Mouse (Mus musculus) urinary bladder, postnatal 36 days (tissue): Measurements from ENCODE around the gene Nom1.

Experiments
- DNase-seq, 2 experiments: peaks; one replicate each; pipeline ENCODE4 v3.0.0; 2022; ENCODE audit warnings: low spot score in 2 of 2, mixed read lengths in 1 of 2

Nom1 gene

DNA sequence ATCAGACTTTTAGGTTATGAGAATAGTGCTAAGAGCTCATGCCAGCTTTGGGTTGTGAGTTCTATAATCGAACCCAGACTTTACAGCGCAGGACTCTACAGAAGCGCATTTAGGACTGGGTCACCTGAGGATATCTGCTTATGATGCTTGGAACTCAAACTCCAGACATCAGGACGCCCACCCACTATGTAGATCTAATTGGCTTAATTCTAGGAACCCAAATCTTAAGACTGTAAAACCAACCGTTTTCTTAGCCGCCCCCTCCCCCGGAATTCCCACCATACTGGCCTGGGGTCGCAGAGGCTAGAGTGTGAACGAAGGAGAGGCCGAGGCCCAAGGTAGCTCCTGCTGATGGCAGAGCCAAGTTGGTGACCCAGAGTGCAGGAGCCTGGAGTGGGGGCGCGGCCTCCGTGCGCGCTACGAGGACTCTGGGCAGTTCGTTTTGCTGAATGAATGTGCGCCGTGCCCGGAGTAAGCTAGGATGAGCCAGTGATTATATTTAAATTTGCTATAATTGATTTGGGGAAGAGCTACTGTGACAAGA lies 36.5 kb downstream of the Nom1 start:
- no peak for DNase-seq

DNA sequence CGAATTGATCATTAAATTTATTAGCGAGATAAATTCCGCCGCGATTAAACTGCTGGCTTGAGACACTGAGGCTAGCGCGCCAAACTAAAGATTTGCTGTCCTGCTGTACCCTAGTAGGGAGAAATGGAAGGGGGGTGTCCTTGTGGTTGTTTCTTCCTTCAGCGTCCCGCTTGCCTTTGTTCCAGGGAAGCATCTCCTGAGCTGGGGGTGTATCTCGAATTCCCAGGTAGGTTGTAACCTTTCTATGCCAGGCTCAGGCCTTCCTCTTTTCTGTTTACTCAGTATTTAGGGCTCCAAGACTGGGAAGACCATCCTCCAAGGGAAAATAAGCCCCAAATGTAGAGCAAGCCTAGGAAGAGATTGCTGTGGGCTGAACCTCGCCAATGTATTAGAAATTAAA lies 36.9 kb downstream of the Nom1 start:
- DNase-seq = no peak

DNA sequence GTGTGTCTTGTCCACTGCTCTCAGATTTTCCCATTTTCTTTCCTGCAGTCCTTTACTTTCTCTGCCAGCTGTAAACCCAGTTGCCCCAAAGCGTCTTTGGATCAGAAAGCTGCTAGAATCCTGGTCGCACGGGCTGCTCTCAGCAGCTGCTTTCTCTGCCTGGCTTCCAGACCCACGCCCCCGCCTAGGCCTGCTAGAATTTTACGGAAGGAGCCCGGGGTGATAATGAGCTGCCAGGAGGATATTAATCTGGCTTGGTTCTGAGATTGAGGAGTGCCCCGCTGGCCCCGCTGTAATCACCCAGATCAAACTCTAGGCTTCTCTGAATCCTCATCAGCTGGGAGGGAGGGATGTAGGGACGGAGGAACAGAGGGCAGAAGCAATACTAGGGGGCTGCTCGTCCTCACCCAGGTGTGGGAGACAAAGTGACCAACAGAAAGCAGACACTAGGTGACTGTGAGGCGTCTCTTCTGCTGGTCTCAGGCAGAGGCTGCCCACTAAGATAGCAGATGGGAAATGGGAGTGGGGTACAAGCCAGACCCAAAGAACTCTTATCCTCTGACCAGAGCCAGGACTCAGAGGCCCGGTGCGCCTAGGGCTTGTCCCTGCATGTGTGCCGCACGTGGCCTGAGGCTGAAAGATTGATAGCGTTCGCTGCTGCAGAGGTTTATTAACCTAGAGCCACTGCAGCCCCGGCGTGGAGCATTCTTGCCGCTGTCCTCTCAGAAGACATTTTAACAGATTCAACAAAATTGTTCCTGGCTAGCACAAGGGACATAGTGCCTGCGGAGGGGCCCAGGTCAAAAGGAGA lies 37.6 kb downstream of the Nom1 start:
- peak in 1 of 2 experiments; percentile 43 for DNase-seq

DNA sequence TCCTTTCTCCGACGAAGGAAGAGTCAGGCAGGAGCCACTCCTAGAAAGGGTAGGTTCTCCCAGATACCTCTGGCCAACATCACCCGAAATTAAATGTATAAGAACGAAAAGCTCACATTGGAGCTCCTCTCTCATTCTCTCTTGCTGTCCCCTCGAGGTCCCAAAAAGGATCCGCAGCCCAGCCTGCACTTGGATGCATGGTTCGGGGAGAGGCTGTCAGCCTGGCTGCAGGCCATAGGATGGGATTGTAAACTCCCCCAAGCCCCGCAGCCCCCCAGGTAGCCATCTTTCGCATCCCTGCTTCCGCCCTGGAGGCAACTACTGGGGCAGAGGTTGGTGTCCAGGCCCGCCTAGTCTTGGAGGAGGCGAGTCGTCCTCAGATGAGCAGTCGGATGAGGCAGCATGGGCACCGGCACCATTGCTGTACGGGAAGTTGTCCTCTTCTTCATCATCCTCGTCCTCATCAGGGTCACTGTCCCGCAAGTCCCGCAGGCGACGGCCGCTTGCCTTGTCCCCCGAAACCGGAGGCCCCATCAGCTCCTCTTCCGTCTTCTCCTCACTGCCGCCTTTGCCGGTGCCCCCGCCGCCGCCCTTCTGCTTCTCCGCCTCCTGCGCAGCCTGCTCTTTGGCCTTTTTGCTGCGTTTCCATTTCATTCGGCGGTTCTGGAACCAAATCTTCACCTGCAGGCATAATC lies 39.2 kb downstream of the Nom1 start:
- DNase-seq = no peak

DNA sequence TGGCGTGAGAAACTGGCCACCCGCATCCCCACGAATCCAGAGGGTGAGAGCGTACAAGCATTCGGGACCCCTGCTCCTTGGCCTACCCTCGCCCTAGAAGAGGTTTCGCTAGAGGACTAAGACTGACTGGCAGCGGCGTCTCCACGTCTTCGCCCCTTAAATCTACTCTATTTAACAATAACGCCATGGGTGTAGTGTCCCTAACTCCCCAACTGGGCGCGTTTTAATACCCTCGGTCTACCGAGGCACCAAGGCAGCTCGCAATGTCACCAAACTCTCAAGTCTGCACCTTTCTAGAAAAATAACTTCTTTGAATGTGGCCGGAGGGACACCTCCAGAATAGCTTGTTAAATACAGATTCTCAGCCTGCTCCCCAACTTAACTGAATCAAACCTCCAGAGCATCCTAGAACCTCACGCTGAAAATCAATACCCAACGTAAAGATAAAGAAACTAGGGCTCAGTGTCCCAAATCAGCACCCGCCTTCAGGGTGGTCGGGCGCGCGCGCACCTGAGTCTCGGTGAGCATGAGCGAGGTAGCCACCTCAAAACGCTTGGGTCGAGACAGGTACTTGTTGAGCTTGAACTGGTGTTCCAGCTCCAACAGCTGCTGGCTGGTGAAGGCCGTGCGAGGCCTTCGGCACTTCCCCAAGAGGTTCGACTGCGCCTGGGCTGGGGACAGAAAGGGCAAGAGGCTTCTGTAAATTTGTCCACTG lies 39.9 kb downstream of the Nom1 start:
- DNase-seq = no peak

DNA sequence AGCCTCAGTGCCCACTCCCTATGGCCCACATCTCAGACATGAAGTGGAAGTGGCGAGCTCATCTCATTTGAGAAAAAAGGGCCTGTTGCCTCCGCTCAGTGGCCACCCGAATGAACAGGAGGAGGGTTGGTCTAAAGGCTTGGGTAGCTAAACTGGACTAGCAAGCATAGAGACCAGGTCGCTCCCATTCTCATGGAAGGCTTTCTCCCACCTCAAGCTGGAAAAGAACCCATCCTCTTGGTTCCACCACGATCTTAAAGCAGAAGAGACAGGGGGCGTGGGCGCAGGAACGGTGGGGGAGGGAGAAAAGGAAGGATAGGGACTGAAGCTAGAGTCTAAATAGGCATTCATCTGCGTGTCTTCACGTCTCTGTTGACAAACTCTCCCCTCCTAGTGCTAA lies 40.6 kb downstream of the Nom1 start:
- DNase-seq = no peak

DNA sequence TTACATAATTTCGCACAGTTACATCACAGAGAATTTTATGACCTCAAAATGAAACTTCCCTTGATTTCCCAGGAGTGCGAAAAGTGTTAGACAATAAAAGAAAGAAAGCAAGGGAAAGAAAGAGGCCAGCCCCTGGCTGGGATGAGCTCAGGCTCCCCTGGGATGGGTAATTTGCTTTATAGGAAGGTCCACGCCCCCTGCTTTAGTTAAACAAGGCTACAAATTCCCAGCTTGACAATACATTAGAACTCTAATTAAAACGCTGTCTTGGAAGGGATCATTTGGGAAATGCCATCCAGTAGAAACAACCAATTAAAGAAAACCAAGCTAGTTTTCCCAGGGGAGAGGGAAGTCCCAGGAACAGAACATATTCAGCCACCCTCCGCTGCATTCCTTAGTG lies 41.1 kb downstream of the Nom1 start:
- no peak for DNase-seq

DNA sequence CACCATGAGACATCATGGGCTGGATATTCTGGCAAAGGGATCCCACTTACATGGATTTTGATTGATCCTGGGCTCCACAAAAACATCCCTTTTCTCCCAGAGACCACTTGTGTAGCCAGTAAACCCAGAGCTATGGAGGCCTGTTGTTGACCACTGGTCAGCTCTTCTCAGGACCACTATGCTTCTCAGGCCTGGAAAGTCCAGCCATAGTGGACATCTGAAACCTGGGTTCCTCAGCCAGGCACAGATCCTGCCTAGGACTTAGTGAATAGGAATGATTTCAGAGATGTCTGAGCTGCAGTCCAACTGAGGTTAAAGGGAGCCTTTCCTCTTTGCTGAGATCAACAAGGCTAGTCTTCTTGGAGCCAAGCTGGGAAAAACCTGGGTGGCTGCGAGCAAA lies 41.6 kb downstream of the Nom1 start:
- DNase-seq = no peak

DNA sequence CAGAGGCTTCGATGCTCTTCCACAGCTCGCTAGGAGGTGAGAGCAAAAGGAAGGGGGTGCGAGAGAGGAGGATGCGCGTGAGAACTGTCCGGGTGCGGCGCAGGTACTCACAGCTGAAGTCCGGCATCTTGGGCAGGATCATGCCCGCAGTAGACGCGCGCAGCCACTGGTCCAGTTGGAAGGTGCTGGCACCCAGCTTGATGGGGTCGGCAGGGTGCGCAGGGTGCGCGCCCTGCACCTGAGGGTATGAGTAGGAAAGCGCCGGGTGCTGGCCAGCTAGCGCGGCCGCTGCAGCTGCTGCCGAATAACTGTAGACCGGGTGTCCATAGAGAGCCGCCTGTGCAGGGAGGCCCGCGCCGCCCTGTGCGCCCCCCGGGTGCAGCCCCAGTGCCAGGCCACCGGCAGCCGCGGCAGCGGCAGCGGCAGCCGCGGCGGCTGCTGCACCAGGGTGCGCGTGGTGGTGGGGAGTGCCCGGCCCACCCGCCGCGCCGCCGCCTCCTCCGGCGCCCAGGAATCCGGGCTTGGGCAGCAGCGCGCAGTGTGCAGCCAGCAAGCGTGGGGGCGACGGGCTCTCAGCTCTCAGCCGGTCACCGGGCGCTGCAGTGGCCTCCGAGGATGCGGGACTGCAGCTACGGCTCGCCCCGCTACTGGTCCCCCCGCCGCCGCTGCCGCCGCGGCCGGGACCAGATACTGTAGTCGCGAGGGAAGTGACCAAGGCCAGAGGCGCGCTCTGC lies 43.2 kb downstream of the Nom1 start:
- no peak for DNase-seq

DNA sequence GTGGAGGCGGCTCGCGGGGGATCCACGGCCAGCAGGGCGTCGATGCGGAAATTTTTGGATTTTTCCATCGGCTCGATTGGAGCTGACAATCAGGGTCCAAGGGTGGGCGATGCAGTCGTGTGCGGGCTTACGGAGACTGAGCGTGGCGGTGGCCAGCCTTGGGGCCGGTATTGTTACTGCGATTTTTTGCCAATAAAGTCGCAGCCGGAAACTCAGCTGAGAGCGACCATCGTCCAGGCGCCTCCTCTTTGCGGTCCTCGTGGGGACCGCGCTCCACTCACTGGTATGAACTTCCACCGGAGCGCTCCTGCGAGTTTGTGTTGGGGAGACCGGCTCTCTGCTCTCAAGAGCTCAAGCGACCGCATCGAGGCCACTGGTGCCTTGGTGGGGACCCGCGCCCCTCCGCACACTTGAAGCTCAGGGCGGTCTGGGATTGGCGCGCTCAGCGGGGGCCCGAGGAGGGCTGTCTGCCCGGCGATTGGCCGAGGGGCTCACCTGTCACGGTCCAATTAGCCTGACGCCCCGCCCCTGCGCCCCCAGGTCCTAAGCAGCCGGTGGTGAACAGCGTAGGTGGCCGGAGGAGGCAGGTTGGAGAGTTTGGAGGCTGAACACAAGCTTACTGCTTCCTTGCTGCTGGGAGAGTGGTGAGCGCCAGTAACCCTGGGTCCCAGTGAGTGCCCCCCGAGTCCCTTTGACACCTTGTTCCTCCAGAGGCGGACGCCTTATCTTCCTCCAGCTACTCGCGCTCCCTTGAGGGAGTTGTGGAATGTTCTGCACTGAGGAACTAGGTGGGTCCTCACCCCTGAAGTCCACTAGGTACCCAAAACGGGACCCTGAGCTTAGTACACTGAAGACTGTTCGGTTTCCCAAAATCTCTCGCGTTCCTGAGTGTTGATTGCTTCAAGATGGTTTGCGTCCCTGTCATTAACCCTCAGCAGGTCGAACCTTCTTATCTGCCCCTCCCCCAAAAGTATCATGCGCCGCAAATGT lies 44.0 kb downstream of the Nom1 start, which contains the start of gene Mnx1:
Gene Mnx1, minus strand, starts transcription at position 263 of the 990 bp plus-strand sequence.
- no peak for DNase-seq

DNA sequence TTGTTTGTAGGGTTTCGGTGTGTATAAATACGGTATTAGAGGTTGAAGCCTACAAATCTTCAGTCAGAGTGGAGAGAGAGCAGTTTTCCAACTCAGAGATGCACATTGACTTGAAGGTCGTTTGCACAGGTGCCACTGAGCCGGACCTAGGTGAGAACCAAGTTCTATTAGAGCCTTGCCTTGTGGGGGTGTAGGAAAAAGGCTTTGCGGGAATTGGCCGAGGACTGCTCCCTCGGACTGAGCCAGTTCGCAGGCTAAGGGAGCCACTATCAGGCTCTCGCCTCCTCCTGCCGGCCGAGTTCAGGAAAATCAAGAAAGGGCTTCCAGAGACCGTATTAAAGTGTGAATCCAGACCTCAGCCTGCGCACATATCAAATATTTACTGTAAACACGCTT lies 44.7 kb downstream of the Nom1 start:
- peak in 1 of 2 experiments; percentile 23 for DNase-seq

DNA sequence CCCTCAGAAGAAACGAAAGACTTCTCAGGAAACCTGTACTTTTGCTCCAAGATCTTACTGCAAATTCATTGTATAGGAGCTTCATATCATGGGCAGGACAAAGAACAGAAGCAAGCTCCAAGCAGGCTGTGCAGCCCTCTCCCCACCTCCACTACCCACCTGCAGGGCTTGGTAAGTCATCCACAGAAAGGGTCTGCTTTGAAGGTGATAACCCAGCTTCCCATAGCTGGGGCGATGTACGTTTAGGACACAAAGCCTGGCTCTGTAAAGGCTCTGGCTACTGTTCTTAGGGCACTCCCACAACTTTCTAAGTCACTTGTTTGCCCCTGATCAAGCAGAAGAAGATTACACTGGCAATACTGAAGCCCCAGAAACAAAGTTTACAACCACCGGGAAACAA lies 49.3 kb downstream of the Nom1 start:
- no peak for DNase-seq

DNA sequence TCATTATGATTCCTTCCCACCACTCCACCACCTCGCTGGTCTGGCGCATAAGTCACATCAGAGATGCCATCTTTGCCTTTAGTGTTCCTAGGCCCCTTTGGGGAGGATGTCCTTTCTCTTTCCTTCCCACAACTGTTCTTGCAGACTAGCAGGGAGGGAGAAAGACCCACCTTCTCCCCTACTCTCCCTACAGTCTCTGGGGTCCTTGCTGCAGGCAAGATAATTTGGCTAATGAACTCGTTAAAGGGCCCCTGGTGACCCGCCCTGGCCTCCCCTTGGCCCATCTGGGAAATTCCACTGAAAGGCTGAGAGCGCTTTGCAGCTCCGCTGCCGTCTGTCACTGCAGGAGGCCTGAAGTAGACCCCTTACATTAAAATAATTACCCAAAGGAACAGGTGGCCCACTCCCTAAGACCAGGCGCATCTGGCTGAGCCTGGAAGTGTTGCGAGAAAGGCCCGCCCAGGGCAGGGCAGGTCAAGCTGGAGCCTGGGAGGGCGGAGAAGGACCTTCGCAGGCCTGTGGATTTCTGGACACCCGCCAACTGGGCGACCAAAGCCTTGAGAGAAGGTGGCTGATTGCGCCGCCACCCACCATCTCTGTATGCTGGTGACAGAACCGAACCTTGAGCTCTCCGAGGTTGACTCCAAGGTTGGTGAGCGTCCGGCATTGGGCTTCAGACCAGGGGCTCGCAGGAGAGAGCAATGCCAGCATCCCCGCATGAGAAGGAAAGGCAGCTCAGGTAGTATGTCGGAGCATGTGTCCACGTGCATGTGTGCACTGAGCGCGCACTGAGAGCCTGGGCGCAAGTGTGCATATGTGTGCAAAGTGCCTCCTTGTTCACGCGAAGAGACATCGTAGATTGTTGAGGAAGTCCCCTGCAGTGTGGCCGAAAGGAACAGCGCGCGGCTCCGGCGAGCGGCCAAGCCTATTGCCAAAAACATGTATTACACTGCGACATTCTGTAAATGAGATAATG lies 50.8 kb downstream of the Nom1 start:
- no peak for DNase-seq

DNA sequence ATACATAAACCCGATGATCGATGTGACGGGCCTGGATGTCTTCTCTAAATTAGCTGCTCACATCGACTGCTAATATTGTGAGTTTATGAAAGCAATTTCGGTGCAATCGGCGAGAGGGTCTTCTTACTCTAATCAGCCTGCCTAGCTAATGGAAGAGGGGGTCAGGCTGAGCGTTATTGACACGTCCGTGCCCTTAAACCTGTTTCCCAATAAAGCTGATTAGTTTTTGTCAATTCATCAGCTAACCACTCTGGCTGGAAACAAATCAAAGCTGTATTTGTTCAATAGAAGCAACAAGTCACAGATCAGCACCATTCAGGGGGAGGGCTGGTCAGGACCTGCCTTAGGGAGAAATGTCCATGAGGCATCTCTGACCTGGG lies 51.5 kb downstream of the Nom1 start:
- no peak for DNase-seq

DNA sequence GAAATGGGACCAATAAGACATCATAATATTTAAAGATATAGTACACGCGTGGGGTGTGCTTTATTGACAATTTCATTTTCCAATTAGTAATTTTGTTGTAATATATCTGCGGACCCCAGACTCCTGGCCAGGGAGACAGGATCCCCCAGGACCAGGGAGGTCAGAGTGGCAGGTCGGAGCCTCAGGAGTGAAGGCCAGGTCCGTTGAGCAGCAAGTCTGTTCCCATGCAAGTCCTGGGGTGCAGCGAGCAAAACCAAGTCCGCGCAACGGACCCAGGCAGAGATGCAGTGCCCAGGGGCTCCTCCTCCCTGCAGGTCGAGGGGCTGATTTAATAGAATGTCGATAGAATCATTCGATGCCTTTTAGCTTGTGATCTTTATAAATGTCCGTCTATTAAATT lies 52.9 kb downstream of the Nom1 start:
- DNase-seq = no peak

DNA sequence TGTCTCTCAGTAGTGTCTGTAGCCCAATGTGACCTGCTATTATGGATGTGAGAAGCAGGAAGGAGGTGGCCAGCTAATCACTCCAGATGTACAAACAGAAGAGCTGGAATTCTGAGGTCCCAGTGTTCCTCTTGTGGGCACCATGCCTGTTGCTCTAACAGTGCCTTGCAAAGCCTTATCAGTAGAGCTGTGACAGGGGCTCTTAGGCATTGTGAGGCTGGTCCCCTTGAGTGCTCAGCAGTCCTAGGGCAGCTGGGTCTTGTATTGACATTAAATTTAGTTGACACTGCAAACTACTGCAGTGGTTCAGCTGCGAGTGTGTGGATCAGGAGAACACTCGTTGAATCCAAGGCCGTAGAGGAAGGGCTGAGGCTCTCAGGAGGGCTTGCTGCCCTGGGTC lies 72.5 kb downstream of the Nom1 start:
- DNase-seq = no peak
